Mouse (Mus musculus) cerebellum, adult 8-10 months (tissue): ENCODE measurements at regions not wholly inside any gene's neighbourhood (a gene's known extent, or its start where the extent isn't known, plus 50 kb on each side); places are given as distances from the start of the nearest gene placed in this dataset.
"Not testable (repeated sequence)": the region's sequence is repeated elsewhere in the genome, so short reads cannot be mapped to it uniquely, and the experiment has no call there.

Experiments used
- DNase-seq: peaks from one replicate; pipeline ENCODE4 v3.0.0; 2022

GRCm38 (mm10) chrX:103532620-103533199 is 97.7 kb upstream of the Zcchc13 start:
- DNase-seq: not testable (repeated sequence)

GRCm38 (mm10) chrX:103533306-103533705 is 97.1 kb upstream of the Zcchc13 start:
- DNase-seq: no peak

GRCm38 (mm10) chrX:103533831-103534230 is 96.6 kb upstream of the Zcchc13 start:
- no peak for DNase-seq

- no peak for DNase-seq
Measured at GRCm38 (mm10) chrX:103546490-103547202, 83.7 kb upstream of the Zcchc13 start.

GRCm38 (mm10) chrX:103551304-103551703 is 79.1 kb upstream of the Zcchc13 start:
- DNase-seq: no peak

GRCm38 (mm10) chrX:103553196-103553595 is 77.2 kb upstream of the Zcchc13 start:
- no peak for DNase-seq

GRCm38 (mm10) chrX:103553605-103554004 is 76.8 kb upstream of the Zcchc13 start:
- DNase-seq: no peak

GRCm38 (mm10) chrX:103555041-103555986 is 75.1 kb upstream of the Zcchc13 start:
- not testable (repeated sequence) for DNase-seq

GRCm38 (mm10) chrX:103556046-103556445 is 74.3 kb upstream of the Zcchc13 start:
- DNase-seq: no peak

- DNase-seq: no peak
Measured at GRCm38 (mm10) chrX:103556681-103557490, 73.5 kb upstream of the Zcchc13 start.

- no peak for DNase-seq
Measured at GRCm38 (mm10) chrX:103557496-103557895, 72.9 kb upstream of the Zcchc13 start.

- DNase-seq: peak; percentile 79
Measured at GRCm38 (mm10) chrX:103563531-103564246, 66.7 kb upstream of the Zcchc13 start.

GRCm38 (mm10) chrX:103573344-103573743 is 57.0 kb upstream of the Zcchc13 start:
- no peak for DNase-seq

GRCm38 (mm10) chrX:103579484-103579883 is 50.9 kb upstream of the Zcchc13 start:
- no peak for DNase-seq
